Mouse (Mus musculus) midbrain, embryonic 11.5 days (tissue): ENCODE data around the gene A630023A22Rik. TPM values are rescaled to one million over a fixed set of nuclear protein-coding genes. Genes with fewer than 3 reads are reported as not detected.

Experiments
- ATAC-seq: fragments of 200-750 bp; cut with Nextera tagmentation; 2 replicates; pipeline ENCODE4 v1.8.0; 2017; ENCODE audit warnings: moderate TSS enrichment, moderate library complexity; ENCODE audit not compliant: low FRiP score
- DNase-seq: peaks from one replicate; pipeline ENCODE4 v3.0.0; 2015; ENCODE audit warnings: low spot score; ENCODE audit errors: missing footprints
- H3K27ac ChIP-seq: fragments of 300-500 bp; sonication (generic); 2 replicates; pipeline ENCODE4 v1.5.1; 2014; ENCODE audit warnings: low read depth, low read length
- H3K27me3 ChIP-seq: fragments of 300-500 bp; sonication (generic); 2 replicates; pipeline ENCODE4 v1.6.1; 2014; ENCODE audit warnings: mild to moderate bottlenecking, low read length, moderate library complexity, mixed read lengths; ENCODE audit not compliant: control insufficient read depth, insufficient read depth
- H3K36me3 ChIP-seq: fragments of 300-500 bp; sonication (generic); 2 replicates; pipeline ENCODE4 v1.6.1; 2014; ENCODE audit warnings: mild to moderate bottlenecking, low read length, moderate library complexity, mixed read lengths; ENCODE audit not compliant: control insufficient read depth, insufficient read depth
- H3K4me1 ChIP-seq: fragments of 300-500 bp; sonication (generic); 2 replicates; pipeline ENCODE4 v1.6.1; 2014; ENCODE audit warnings: low read length; ENCODE audit not compliant: control insufficient read depth, insufficient read depth
- H3K4me2 ChIP-seq: fragments of 300-500 bp; sonication (generic); 2 replicates; pipeline ENCODE4 v1.6.1; 2014; ENCODE audit warnings: mild to moderate bottlenecking, moderate library complexity
- H3K4me3 ChIP-seq: fragments of 300-500 bp; sonication (generic); 2 replicates; pipeline ENCODE4 v1.5.1; 2014; ENCODE audit warnings: low read depth, low read length
- H3K9ac ChIP-seq: fragments of 300-500 bp; sonication (generic); 2 replicates; pipeline ENCODE4 v1.6.1; 2014; ENCODE audit warnings: low read length
- H3K9me3 ChIP-seq: fragments of 300-500 bp; sonication (generic); 2 replicates; pipeline ENCODE4 v1.6.1; 2016; ENCODE audit warnings: low read length; ENCODE audit not compliant: control insufficient read depth
- WGBS: fragments of 180-500 bp; shearing (Covaris S2); extraction: QIAGEN DNeasy Blood & Tissue Kit; methylation state at CpG from one replicate; pipeline ENCODE4 v1.1.7; 2014; 5-methylcytosine and 5-hydroxymethylcytosine counted together
- polyA plus RNA-seq: library from polyadenylated mRNA; unstranded; fragments of >200 nt; fragmentation: Nextera tagmentation; extraction: Ambion mirVana; gene quantifications from 2 replicates; pipeline ENCODE4 v1.2.1, GENCODE M21; 2014

Gene A630023A22Rik
- polyA plus RNA-seq, 1 experiment from 2014 or later = not detected

- DNase-seq (no peak), ATAC-seq (no peak)
- Histone ChIP-seq H3K4me3 (no peak overlapping the region), H3K9ac (no peak overlapping the region), H3K4me2 (no peak overlapping the region), H3K4me1 (no peaks in the 10 kb centered on the region), H3K36me3 (no peaks in the 10 kb centered on the region), H3K27me3 (no peaks in the 10 kb centered on the region), H3K27ac (no peak overlapping the region), H3K9me3 (no peaks in the 10 kb centered on the region)
- WGBS = 86% methylated on average over 12 of the region's 12 CpGs
Observed at GRCm38 (mm10) chr14:34120016-34120910, 17.7 kb upstream of the A630023A22Rik start.

- Histone ChIP-seq H3K27ac (no peak overlapping the region), H3K27me3 (no peaks in the 10 kb centered on the region), H3K9ac (no peak overlapping the region), H3K4me1 (no peaks in the 10 kb centered on the region), H3K9me3 (no peaks in the 10 kb centered on the region), H3K36me3 (no peaks in the 10 kb centered on the region), H3K4me3 (no peak overlapping the region), H3K4me2 (no peak overlapping the region)
- ATAC-seq (no peak), DNase-seq (no peak)
- 83% methylated on average over 7 of the region's 7 CpGs for WGBS
Observed at GRCm38 (mm10) chr14:34119046-34119723, 16.6 kb upstream of the A630023A22Rik start.

- DNase-seq (no peak), ATAC-seq (no peak)
- Histone ChIP-seq H3K9ac (no peak overlapping the region), H3K4me3 (no peak overlapping the region), H3K9me3 (no peaks in the 10 kb centered on the region), H3K27ac (no peak overlapping the region), H3K4me1 (no peaks in the 10 kb centered on the region), H3K4me2 (no peak overlapping the region), H3K27me3 (no peaks in the 10 kb centered on the region), H3K36me3 (no peaks in the 10 kb centered on the region)
- 86% methylated on average over 4 of the region's 4 CpGs for WGBS
Observed at GRCm38 (mm10) chr14:34114311-34114710, 11.8 kb upstream of the A630023A22Rik start.

DNA sequence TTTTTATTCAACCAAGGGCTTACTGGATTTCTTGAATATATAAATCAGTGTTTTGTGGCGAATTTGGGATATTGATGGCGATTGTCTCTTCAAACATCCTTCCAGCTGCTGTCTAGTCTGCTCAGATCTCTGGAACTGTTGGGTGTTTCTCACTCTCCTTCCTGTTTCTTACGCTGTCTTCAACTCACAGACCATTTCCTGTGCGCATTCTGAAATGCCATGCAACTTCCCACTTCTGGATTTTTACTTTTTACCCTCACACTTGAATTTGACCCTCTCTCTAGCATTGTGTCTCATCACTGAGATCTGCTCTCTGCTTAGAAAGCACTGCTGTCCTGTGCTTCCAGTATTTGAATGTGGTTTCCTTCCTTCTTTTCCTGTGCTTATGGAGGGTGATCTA lies 5.0 kb upstream of the A630023A22Rik start:
- ATAC-seq = no peak
- no peak overlapping the region for H3K4me3 ChIP-seq
- no peak overlapping the region for H3K9ac ChIP-seq
- no peaks in the 10 kb centered on the region for H3K9me3 ChIP-seq
- no peak for DNase-seq
- no peaks in the 10 kb centered on the region for H3K4me1 ChIP-seq
- H3K27ac ChIP-seq = no peak overlapping the region
- H3K4me2 ChIP-seq = no peak overlapping the region
- H3K27me3 ChIP-seq = no peaks in the 10 kb centered on the region
- WGBS = 88% methylated on average over 4 of the region's 4 CpGs
- no peaks in the 10 kb centered on the region for H3K36me3 ChIP-seq

DNA sequence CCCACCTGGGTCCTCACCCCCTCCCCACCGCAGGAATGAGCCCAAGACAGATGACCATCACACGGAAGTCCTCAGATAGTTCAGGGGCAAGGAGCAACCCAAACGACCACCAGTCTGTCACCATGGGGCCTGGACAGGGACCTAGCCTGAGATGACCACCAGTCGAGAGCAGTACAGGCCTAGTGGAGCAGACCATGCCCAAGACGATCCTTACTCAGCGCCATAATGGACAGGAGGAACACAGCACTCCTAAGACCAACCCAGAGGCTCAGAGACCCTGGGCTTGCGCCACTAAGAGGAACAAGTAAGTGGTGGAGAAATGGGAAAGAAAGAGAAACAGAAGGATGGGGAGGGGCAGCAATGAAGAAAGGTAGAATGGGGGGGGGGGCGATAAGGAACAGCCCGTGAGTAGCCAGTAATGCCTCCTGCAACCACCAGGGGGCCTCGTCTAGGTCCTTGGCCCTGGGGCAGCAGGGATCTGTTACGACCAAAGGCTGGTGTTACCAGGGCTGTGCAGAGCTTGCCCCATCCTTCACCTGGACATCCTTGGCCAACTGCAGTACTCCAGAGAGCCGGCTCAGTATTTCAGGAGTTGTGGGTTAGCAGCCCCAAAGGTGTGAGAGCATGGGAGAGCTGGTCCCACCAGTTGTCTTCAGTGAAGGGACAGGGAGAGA lies 4.0 kb upstream of the A630023A22Rik start:
- Histone ChIP-seq H3K4me2 (no peak overlapping the region), H3K9me3 (no peaks in the 10 kb centered on the region), H3K27ac (no peak overlapping the region), H3K4me3 (no peak overlapping the region), H3K36me3 (no peaks in the 10 kb centered on the region), H3K4me1 (no peaks in the 10 kb centered on the region), H3K27me3 (no peaks in the 10 kb centered on the region), H3K9ac (no peak overlapping the region)
- ATAC-seq (no peak), DNase-seq (no peak)
- WGBS = 61% methylated on average over 11 of the region's 12 CpGs

GRCm38 (mm10) chr14:34104892-34105291 lies 2.3 kb upstream of the A630023A22Rik start:
- ATAC-seq (peak; percentile 68), DNase-seq (peak; percentile 91)
- WGBS = 28% methylated on average over 8 of the region's 8 CpGs

GRCm38 (mm10) chr14:34103855-34104254 lies 1.3 kb upstream of the A630023A22Rik start:
- H3K4me2 ChIP-seq = no peak overlapping the region

More at GRCm38 (mm10) chr14:34104892-34105291, 2.3 kb upstream of the A630023A22Rik start:
- H3K4me3 ChIP-seq = no peak overlapping the region
- no peak overlapping the region for H3K27ac ChIP-seq
- no peak overlapping the region for H3K4me2 ChIP-seq
- H3K9ac ChIP-seq = no peak overlapping the region
- no peaks in the 10 kb centered on the region for H3K4me1 ChIP-seq
- H3K9me3 ChIP-seq = no peaks in the 10 kb centered on the region
- no peaks in the 10 kb centered on the region for H3K36me3 ChIP-seq
- H3K27me3 ChIP-seq = no peaks in the 10 kb centered on the region

GRCm38 (mm10) chr14:34096161-34096560 lies 6.4 kb downstream of the A630023A22Rik start:
- Histone ChIP-seq H3K27me3 (no peaks in the 10 kb centered on the region), H3K4me3 (no peak overlapping the region), H3K9ac (no peak overlapping the region), H3K9me3 (no peaks in the 10 kb centered on the region), H3K36me3 (no peaks in the 10 kb centered on the region), H3K4me1 (no peaks in the 10 kb centered on the region), H3K4me2 (no peak overlapping the region), H3K27ac (no peak overlapping the region)
- no peak for DNase-seq
- WGBS = 83% methylated on average over 5 of the region's 5 CpGs
- no peak for ATAC-seq

More at GRCm38 (mm10) chr14:34103855-34104254, 1.3 kb upstream of the A630023A22Rik start:
- no peak for ATAC-seq
- H3K9ac ChIP-seq = no peak overlapping the region
- no peak for DNase-seq
- no peaks in the 10 kb centered on the region for H3K36me3 ChIP-seq
- no peaks in the 10 kb centered on the region for H3K27me3 ChIP-seq
- no peak overlapping the region for H3K4me3 ChIP-seq
- no peak overlapping the region for H3K27ac ChIP-seq
- no peaks in the 10 kb centered on the region for H3K9me3 ChIP-seq
- 77% methylated on average over 3 of the region's 3 CpGs for WGBS
- no peaks in the 10 kb centered on the region for H3K4me1 ChIP-seq

- H3K27ac ChIP-seq = no peak overlapping the region
- WGBS = 79% methylated on average over 1 of the region's 1 CpGs
Observed at GRCm38 (mm10) chr14:34092856-34093255, 9.7 kb downstream of the A630023A22Rik start.

More at GRCm38 (mm10) chr14:34092856-34093255, 9.7 kb downstream of the A630023A22Rik start:
- Histone ChIP-seq H3K4me3 (no peak overlapping the region), H3K36me3 (no peaks in the 10 kb centered on the region), H3K9me3 (no peaks in the 10 kb centered on the region), H3K4me1 (no peaks in the 10 kb centered on the region), H3K9ac (no peak overlapping the region), H3K27me3 (no peaks in the 10 kb centered on the region), H3K4me2 (no peak overlapping the region)
- no peak for ATAC-seq
- no peak for DNase-seq
